Mouse (Mus musculus) small intestine, adult 2 months (tissue): Measurements from ENCODE around the gene Gm20388. TPM values are rescaled to one million over a fixed set of nuclear protein-coding genes. Genes with fewer than 3 reads are reported as not detected.

Experiments
- H3K27ac ChIP-seq: fragments of 200-500 bp; 2 replicates; pipeline ENCODE4 v1.5.1; 2012; ENCODE audit warnings: low read depth, low read length, control low read depth, inconsistent platforms; ENCODE audit not compliant: insufficient read depth
- H3K27me3 ChIP-seq: fragments of 200-500 bp; 2 replicates; pipeline ENCODE4 v1.6.1; 2012; ENCODE audit warnings: mild to moderate bottlenecking, moderate library complexity, low read length, inconsistent platforms; ENCODE audit not compliant: control insufficient read depth, insufficient read depth
- H3K36me3 ChIP-seq: fragments of 200-500 bp; 2 replicates; pipeline ENCODE4 v1.6.1; 2012; ENCODE audit warnings: mild to moderate bottlenecking, low read length, control low read depth, inconsistent platforms; ENCODE audit not compliant: control insufficient read depth, insufficient read depth
- H3K4me1 ChIP-seq: fragments of 200-500 bp; 2 replicates; pipeline ENCODE4 v1.6.1; 2012; ENCODE audit warnings: low read length, inconsistent platforms, mixed read lengths; ENCODE audit not compliant: control insufficient read depth, insufficient read depth, insufficient read length
- H3K4me3 ChIP-seq: fragments of 200-500 bp; 2 replicates; pipeline ENCODE4 v1.5.1; 2012; ENCODE audit warnings: low read depth, mild to moderate bottlenecking, control low read depth, inconsistent platforms, low read length, moderate library complexity
- CTCF ChIP-seq: fragments of 200-500 bp; IDR thresholded peaks from 2 replicates; pipeline ENCODE4 v1.5.1; 2012; ENCODE audit warnings: low read depth, mild to moderate bottlenecking, control low read depth, inconsistent platforms, low read length, moderate library complexity, mixed read lengths; ENCODE audit not compliant: insufficient replicate concordance, insufficient read length; ENCODE audit errors: extremely low read depth
- POLR2A ChIP-seq: fragments of 200-500 bp; IDR thresholded peaks from 2 replicates; pipeline ENCODE4 v1.6.1; 2012; ENCODE audit warnings: low read depth, mild to moderate bottlenecking, control low read depth, inconsistent platforms, low read length, moderate library complexity
- WGBS: fragments of 180-500 bp; shearing (Covaris S2); methylation state at CpG from one replicate; pipeline ENCODE4 v1.1.7; 2018; 5-methylcytosine and 5-hydroxymethylcytosine counted together
- polyA plus RNA-seq: library from polyadenylated mRNA; depleted of rRNA; stranded (reverse); fragments of >200 nt; gene quantifications from 2 replicates; pipeline ENCODE4 v1.2.3, GENCODE M21; 2012

The Gm20388 gene
- polyA plus RNA-seq, 1 experiment = 37.3 TPM

DNA sequence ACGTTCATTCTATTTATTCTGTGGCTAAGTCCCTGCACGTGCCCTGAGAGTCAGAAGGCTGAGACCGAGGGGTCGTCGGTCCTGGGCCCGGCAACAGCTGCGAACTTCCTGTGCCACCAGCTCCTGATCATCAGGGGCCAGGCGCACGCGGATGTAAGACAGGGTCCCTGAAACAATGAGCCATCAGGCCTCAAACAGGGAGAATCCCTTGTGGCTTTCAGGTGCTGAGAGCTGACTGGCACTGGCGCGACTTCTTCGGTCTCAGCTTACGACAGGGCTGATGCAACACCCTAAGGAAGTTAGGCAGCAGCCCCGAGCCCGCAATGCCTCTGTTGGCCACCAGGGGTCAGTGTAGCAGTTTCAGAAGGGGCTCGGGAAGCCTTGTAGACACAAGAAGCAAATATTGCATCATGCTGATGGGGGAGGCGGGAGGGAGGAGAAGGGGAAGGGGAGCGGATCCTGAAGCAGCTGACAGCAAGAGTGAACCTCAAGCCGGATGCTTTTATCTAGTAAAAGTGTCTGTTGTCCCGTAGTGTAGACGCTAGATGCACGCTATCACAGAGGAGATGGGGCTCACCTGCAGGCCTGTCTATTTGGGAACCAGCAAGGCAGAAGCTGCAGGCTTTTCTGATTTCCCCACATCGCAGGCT is 1940.3 kb downstream of the Gm20388 start:
- 6% methylated on average over 24 of the region's 24 CpGs for WGBS
- no peak overlapping the region for H3K27ac ChIP-seq
- H3K27me3 ChIP-seq = no peaks in the 10 kb centered on the region
- peak overlapping the region; percentile 38 for H3K4me3 ChIP-seq
- no peaks in the 10 kb centered on the region for H3K4me1 ChIP-seq
- no peaks in the 10 kb centered on the region for H3K36me3 ChIP-seq
- TF ChIP-seq POLR2A (0 out of 2 replicates have a peak, but pooled peaks have one; percentile 24), CTCF (peak; percentile 94)

DNA sequence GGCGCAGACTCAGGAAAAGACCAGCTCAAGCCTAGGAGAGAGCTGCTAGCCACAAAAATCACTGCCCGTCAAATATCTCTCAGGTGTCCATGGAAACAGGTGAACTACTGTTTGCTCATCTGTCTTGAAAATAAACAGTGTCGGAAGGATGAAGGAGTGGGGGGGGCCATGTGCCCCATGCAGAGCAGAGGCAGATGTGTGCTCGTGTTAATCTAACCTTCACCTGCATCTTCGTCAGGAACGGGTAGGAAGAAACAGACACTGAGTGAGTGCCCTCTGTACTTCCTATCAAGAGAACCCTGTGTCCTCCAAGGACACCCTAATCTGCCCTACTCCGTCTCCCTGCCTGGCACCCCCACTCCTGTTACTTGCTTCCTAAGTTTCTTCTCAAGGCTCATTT is 1941.1 kb downstream of the Gm20388 start:
- Histone ChIP-seq H3K27ac (no peak overlapping the region), H3K27me3 (no peaks in the 10 kb centered on the region), H3K36me3 (no peaks in the 10 kb centered on the region), H3K4me1 (no peaks in the 10 kb centered on the region), H3K4me3 (no peak overlapping the region)
- WGBS = 40% methylated on average over 7 of the region's 7 CpGs
- TF ChIP-seq POLR2A (no peak), CTCF (no peak)

DNA sequence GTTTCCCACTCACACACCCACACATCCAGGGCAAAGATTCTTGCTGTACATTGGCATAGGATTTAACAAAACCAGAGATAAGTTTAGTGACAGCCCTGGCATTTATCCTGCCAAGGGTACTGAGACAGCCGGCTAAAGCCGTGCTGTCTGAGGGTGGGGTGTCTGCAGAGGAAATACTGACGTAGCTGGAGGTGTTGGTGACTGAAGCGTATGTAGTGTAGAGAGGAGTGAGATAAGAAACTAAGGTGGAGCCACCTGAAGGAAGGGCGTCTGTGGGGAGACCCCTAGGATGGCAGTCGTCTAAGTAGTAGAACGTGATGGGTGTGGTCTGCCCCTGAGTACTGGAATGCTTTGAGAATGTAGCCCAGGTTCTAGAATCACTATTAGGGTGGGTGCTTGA is 1941.8 kb downstream of the Gm20388 start:
- H3K27me3 ChIP-seq = no peaks in the 10 kb centered on the region
- H3K27ac ChIP-seq = no peak overlapping the region
- H3K36me3 ChIP-seq = no peaks in the 10 kb centered on the region
- no peak overlapping the region for H3K4me3 ChIP-seq
- 18% methylated on average over 7 of the region's 7 CpGs for WGBS
- no peak for TF ChIP-seq POLR2A
- TF ChIP-seq CTCF = no peak
- no peaks in the 10 kb centered on the region for H3K4me1 ChIP-seq

DNA sequence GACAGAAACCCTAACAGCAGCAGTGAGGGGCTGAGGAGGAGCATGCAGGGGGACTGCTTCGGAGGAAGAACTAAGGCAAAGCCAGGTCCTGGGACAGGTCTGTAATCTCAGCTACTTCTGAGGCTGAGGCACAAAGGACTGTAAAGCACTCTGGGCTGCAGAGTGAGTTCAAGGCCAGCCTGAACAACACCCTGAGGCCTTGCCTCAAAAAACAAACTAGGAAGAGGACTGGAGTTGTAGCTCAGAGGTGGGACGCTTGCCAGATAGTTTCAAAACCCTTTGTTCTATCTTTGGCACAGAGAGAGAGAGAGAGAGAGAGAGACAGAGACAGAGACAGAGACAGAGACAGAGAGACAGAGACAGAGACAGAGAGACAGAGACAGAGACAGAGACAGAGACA is 1942.9 kb downstream of the Gm20388 start:
- Histone ChIP-seq H3K27me3 (no peaks in the 10 kb centered on the region), H3K27ac (no peak overlapping the region), H3K4me3 (no peak overlapping the region), H3K4me1 (no peaks in the 10 kb centered on the region), H3K36me3 (no peaks in the 10 kb centered on the region)
- WGBS = 74% methylated on average over 2 of the region's 2 CpGs
- TF ChIP-seq POLR2A = no peak
- no peak for TF ChIP-seq CTCF

DNA sequence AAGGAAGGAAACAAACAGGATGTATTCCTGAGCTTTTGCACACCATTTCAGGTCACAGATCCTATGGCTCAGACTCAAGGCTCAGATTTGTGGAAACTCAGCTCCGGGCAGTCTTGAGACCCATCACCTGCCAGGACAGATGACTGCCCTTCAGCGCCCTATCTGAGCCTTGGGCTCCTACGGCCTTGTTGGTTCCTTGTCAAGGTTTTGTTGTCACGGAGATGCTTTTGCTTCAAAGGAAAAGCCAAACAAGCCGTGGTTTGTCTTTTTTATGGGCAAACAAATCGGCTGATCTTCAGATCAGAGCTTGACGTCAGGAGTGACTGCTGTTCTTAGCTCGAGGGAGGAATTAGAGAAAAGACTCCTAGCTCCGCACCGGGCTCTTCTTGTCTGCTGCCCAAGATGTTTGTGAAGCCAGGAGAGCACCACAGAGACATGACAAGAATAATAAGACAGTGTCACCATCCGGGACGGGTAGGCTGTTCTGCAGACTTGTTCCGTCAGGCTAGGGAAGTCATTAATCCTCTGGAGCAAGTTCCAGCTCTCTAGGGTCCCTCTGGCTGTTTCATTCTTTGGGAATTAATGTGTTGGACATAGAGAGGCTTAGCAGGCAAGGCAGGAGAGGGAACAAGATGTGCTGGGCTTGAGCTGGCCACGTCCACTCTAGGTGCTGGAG is 1945.6 kb downstream of the Gm20388 start:
- TF ChIP-seq POLR2A = no peak
- no peak for TF ChIP-seq CTCF
- Histone ChIP-seq H3K4me3 (no peak overlapping the region), H3K36me3 (no peaks in the 10 kb centered on the region), H3K27me3 (no peaks in the 10 kb centered on the region), H3K27ac (no peak overlapping the region), H3K4me1 (no peaks in the 10 kb centered on the region)
- 73% methylated on average over 14 of the region's 14 CpGs for WGBS

DNA sequence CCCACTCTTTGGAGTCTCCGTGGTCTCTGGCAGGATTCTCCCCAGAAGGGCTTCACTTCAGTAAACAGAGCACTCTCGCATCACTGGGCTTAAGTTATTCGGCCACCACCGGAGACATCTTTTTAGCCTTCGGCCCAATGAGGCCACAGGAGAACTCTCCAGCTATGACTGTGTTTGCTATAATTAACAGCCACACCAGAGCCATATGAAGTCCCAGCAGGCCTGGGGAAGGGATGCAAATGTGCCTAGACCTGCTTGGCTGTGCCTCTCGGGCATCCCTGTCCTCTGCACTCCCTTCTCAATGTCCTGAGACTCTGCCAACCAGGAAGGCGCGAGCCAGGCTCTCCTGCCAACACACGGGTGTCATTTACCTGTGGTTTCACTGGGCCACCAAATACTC is 1946.7 kb downstream of the Gm20388 start:
- Histone ChIP-seq H3K4me1 (no peaks in the 10 kb centered on the region), H3K27me3 (no peaks in the 10 kb centered on the region), H3K27ac (no peak overlapping the region), H3K36me3 (no peaks in the 10 kb centered on the region), H3K4me3 (no peak overlapping the region)
- no peak for TF ChIP-seq POLR2A
- no peak for TF ChIP-seq CTCF
- 62% methylated on average over 9 of the region's 9 CpGs for WGBS

GRCm38 (mm10) chr8:121857747-121858146 is 1947.1 kb downstream of the Gm20388 start:
- Histone ChIP-seq H3K4me1 (no peaks in the 10 kb centered on the region), H3K27ac (no peak overlapping the region), H3K36me3 (no peaks in the 10 kb centered on the region), H3K4me3 (no peak overlapping the region), H3K27me3 (no peaks in the 10 kb centered on the region)
- TF ChIP-seq CTCF = no peak
- TF ChIP-seq POLR2A = no peak
- 59% methylated on average over 2 of the region's 2 CpGs for WGBS
